Mouse (Mus musculus) forebrain, postnatal 0 days (tissue): Measurements from ENCODE around the gene Zfyve26. TPM values are rescaled to one million over a fixed set of nuclear protein-coding genes. Genes with fewer than 3 reads are reported as not detected.

Experiments used
- ATAC-seq: fragments of 200-750 bp; cut with Nextera tagmentation; 2 replicates; pipeline ENCODE4 v1.8.0; 2017; ENCODE audit warnings: mild to moderate bottlenecking, moderate library complexity
- DNase-seq: peaks from one replicate; pipeline ENCODE4 v3.0.0-alpha.2; 2015
- H3K27ac ChIP-seq: fragments of 300-500 bp; sonication (generic); 2 replicates; pipeline ENCODE4 v1.5.1; 2014; ENCODE audit warnings: low read depth, mild to moderate bottlenecking, antibody characterized with exemption, low read length, moderate library complexity, mixed read lengths
- H3K27me3 ChIP-seq: fragments of 300-500 bp; sonication (generic); 2 replicates; pipeline ENCODE4 v1.6.1; 2014; ENCODE audit warnings: mild to moderate bottlenecking, low read length, mixed read lengths; ENCODE audit not compliant: insufficient read depth
- H3K36me3 ChIP-seq: fragments of 300-500 bp; sonication (generic); 2 replicates; pipeline ENCODE4 v1.6.1; 2014; ENCODE audit warnings: mild to moderate bottlenecking, moderate library complexity; ENCODE audit not compliant: insufficient read depth
- H3K4me1 ChIP-seq: fragments of 300-500 bp; sonication (generic); 2 replicates; pipeline ENCODE4 v1.6.1; 2014; ENCODE audit warnings: antibody characterized with exemption; ENCODE audit not compliant: insufficient read depth
- H3K4me2 ChIP-seq: fragments of 300-500 bp; sonication (generic); 2 replicates; pipeline ENCODE4 v1.6.1; 2014; ENCODE audit warnings: low read depth, mild to moderate bottlenecking, moderate library complexity
- H3K4me3 ChIP-seq: fragments of 300-500 bp; sonication (generic); 2 replicates; pipeline ENCODE4 v1.5.1; 2014; ENCODE audit warnings: low read depth, low read length, mixed read lengths
- H3K9ac ChIP-seq: fragments of 300-500 bp; sonication (generic); 2 replicates; pipeline ENCODE4 v1.6.1; 2014; ENCODE audit warnings: mild to moderate bottlenecking
- H3K9me3 ChIP-seq: fragments of 300-500 bp; sonication (generic); 2 replicates; pipeline ENCODE4 v1.6.1; 2016; ENCODE audit warnings: low read length
- CTCF ChIP-seq: sonication (generic); IDR thresholded peaks from 2 replicates; pipeline ENCODE4 v1.5.1; 2016; ENCODE audit warnings: antibody characterized with exemption, control low read depth, low read depth
- WGBS: fragments of 180-500 bp; shearing (Covaris S2); extraction: QIAGEN DNeasy Blood & Tissue Kit; methylation state at CpG from one replicate; pipeline ENCODE4 v1.1.7; 2014; 5-methylcytosine and 5-hydroxymethylcytosine counted together
- polyA plus RNA-seq: library from polyadenylated mRNA; unstranded; fragments of >200 nt; fragmentation: Nextera tagmentation; extraction: Ambion mirVana; gene quantifications from 2 replicates; pipeline ENCODE4 v1.2.1, GENCODE M21; 2015
- total RNA-seq: library from RNA; depleted of rRNA; stranded (reverse); fragments of >200 nt; gene quantifications from 2 replicates; pipeline ENCODE4 v1.2.3, GENCODE M21; 2014

The Zfyve26 gene
- total and polyA plus RNA-seq, 2 experiments from 2014 or later: 4.4 to 25.2 TPM

DNA sequence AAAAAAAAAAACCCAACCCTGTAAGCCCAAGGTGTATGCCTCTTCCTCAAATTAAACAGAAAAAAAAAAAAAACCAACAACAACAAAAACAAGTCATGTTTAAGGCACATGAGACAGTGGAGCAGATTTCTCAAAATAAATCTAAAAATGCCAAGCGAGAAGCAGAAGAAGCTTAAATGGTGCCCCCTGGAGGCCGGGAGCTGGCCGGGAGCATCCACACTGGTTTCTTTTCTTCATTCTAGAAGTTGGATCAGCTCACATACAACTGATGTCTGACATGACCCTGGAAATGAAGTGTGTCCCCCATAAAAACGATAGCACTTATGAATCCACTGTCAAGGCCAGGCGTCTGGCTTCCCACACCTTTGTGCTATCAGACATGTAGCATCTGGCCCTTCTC, 35.1 kb downstream of the Zfyve26 start:
- Histone ChIP-seq H3K9me3 (no peaks in the 10 kb centered on the region), H3K36me3 (peaks cover 77% of the 10 kb centered on the region), H3K27me3 (no peaks in the 10 kb centered on the region), H3K4me2 (no peak overlapping the region), H3K4me3 (no peak overlapping the region), H3K9ac (no peak overlapping the region), H3K27ac (no peak overlapping the region), H3K4me1 (no peaks in the 10 kb centered on the region)
- DNase-seq (peak; percentile 33), ATAC-seq (no peak)
- peak; percentile 58 for TF ChIP-seq CTCF
- WGBS: 54% methylated on average over 5 of the region's 5 CpGs

DNA sequence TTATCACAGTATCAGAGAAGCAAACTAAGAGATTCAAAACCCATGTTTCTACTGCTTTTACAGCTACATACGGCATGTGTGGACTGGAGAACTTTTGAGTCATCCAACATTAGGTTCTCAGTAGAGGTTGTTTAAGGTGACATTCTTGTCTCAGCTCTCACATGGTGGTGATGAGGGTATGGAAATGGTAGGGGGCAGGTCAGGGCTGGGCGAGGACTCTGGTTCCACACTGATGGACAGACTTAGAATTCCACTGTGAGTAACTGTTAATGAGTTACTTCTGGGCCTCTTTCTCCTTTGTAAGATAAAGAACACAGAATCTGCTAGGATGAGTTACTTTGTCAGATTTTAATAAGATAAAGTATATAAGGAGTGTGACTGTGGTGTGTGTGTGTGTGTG, 36.0 kb downstream of the Zfyve26 start:
- no peak for ATAC-seq
- Histone ChIP-seq H3K36me3 (peaks cover 70% of the 10 kb centered on the region), H3K27me3 (no peaks in the 10 kb centered on the region), H3K27ac (no peak overlapping the region), H3K9me3 (no peaks in the 10 kb centered on the region), H3K4me1 (no peaks in the 10 kb centered on the region), H3K9ac (no peak overlapping the region), H3K4me3 (no peak overlapping the region), H3K4me2 (no peak overlapping the region)
- TF ChIP-seq CTCF: no peak
- 96% methylated on average over 2 of the region's 2 CpGs for WGBS
- DNase-seq: no peak

DNA sequence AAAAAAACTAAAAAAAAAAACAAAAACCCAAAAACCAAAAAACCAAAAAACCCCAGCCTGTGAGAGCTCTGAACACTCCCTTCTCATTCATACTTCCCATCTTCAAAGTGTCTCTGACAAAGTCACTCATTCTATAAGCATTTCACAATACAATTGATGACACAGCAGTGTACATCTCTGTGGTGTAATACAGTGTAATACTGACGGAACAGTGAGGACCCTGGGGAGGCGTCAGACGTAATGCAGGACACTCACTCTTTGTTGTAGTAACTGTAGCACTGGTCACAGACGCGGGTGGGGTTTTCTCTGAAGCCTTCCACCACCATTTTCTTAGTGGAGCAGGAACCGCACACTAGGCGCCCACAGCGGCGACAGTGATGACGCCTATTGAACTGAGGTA, 41.1 kb downstream of the Zfyve26 start:
- no peaks in the 10 kb centered on the region for H3K4me1 ChIP-seq
- ATAC-seq (no peak), DNase-seq (no peak)
- WGBS: 97% methylated on average over 10 of the region's 10 CpGs
- H3K4me3 ChIP-seq: no peak overlapping the region
- H3K36me3 ChIP-seq: peaks cover 72% of the 10 kb centered on the region
- H3K27me3 ChIP-seq: no peaks in the 10 kb centered on the region
- H3K27ac ChIP-seq: no peak overlapping the region
- no peak overlapping the region for H3K4me2 ChIP-seq
- TF ChIP-seq CTCF: no peak
- no peaks in the 10 kb centered on the region for H3K9me3 ChIP-seq
- no peak overlapping the region for H3K9ac ChIP-seq

DNA sequence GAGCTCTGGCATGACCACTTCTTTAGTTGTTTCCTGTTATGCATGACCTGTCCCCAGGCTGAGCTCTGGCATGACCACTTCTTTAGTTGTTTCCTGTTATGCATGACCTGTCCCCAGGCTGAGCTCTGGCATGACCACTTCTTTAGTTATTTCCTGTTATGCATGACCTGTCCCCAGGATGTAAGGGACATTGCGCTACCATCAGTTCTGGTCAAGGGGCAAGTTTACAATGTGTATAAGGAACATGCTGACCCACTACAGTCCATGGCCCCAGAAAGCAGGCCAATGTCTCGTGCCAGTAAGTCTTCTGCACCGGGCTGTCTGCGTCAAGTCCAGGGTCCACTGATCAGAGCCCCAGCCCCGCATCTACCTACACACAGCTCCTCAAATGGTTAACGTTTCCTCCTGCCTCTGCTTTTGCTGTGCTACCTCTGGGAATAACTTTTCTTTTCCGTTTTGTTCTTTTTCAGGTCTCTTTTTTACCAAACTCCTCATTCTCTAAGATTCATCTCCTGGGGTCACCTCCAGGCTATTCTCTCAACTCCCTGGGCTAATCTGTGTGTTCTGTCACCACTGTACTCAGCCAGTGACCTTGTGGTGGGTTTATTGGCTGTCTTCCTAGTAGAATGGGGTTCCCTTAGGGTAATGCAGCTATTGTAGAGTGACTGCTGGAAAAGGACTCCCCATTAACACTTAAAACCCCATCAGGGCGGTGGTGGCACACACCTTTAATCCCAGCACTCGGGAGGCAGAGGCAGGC, 42.6 kb downstream of the Zfyve26 start:
- Histone ChIP-seq H3K27me3 (no peaks in the 10 kb centered on the region), H3K4me1 (no peaks in the 10 kb centered on the region), H3K9me3 (no peaks in the 10 kb centered on the region), H3K27ac (no peak overlapping the region), H3K4me3 (no peak overlapping the region), H3K9ac (no peak overlapping the region), H3K4me2 (no peak overlapping the region), H3K36me3 (peaks cover 79% of the 10 kb centered on the region)
- no peak for ATAC-seq
- no peak for DNase-seq
- 96% methylated on average over 9 of the region's 9 CpGs for WGBS
- no peak for TF ChIP-seq CTCF

DNA sequence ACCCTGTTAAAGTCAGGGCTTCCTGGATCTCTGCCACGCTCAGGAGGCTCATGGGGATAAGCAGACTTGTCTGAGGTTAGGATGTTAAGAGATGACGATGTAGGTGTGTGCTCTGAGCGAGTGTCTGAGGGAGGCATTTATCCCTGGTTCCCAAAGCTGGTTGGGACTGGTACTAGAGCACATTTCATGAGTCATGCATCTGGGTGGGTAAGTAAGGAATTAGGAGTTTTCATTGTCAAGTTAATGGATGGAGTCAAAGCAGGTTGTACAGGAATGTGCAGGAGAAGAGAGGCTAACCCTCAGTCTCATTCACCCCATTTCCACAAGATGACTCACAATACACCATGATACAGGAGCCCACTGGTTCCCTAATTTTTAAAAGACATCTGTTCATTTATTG, 48.0 kb downstream of the Zfyve26 start:
- Histone ChIP-seq H3K4me3 (no peak overlapping the region), H3K9ac (no peak overlapping the region), H3K4me1 (no peaks in the 10 kb centered on the region), H3K27me3 (no peaks in the 10 kb centered on the region), H3K27ac (no peak overlapping the region), H3K9me3 (no peaks in the 10 kb centered on the region), H3K4me2 (no peak overlapping the region), H3K36me3 (peaks cover 82% of the 10 kb centered on the region)
- ATAC-seq (no peak), DNase-seq (no peak)
- no peak for TF ChIP-seq CTCF
- 83% methylated on average over 3 of the region's 3 CpGs for whole genome bisulfite sequencing

DNA sequence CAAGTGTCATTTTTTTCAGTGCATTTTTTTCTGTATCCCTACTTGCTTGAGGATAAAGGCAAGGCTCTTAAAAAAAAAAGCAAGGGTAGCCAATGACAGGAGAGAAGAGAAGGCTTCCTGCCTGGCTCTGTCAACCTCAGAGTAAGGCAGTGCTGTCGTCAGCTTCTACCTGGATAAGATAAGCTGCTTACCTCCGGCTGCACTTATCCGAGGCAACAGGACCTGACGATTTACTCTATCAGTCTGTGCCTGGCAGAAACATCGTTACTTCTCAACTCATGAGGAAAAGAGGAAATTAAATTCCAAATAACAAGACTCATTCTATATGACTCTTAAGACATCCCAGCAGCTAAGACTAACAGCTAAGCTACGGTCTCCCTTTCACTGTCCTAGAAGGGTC, 53.2 kb downstream of the Zfyve26 start:
- 93% methylated on average over 6 of the region's 6 CpGs for WGBS
- no peak for TF ChIP-seq CTCF
- Histone ChIP-seq H3K4me1 (no peaks in the 10 kb centered on the region), H3K27ac (no peak overlapping the region), H3K4me2 (no peak overlapping the region), H3K9me3 (no peaks in the 10 kb centered on the region), H3K36me3 (peaks cover 77% of the 10 kb centered on the region), H3K4me3 (no peak overlapping the region), H3K9ac (no peak overlapping the region), H3K27me3 (no peaks in the 10 kb centered on the region)
- ATAC-seq: no peak
- no peak for DNase-seq

DNA sequence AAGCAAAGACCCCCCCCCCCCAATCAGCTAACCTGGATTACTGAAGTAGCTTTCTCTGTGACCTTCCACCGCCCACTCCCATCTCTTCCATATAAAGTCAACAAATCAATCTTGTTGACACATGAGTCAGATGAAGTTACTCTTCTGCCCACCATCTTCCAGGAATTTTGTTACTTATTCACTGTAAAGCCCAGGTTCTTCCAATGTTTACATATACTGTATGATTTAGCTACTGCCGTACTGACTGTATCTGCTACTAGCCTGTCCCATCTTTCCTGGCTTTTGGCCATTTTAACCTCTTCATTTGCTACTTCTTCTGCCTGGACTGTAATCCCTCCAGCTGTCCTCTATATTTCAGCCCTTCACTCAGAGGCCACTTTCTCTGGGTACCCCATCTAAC, 54.1 kb downstream of the Zfyve26 start:
- 92% methylated on average over 2 of the region's 2 CpGs for WGBS
- no peak overlapping the region for H3K4me3 ChIP-seq
- H3K9ac ChIP-seq: no peak overlapping the region
- no peaks in the 10 kb centered on the region for H3K27me3 ChIP-seq
- DNase-seq (no peak), ATAC-seq (no peak)
- H3K9me3 ChIP-seq: no peaks in the 10 kb centered on the region
- no peak overlapping the region for H3K4me2 ChIP-seq
- no peak overlapping the region for H3K27ac ChIP-seq
- no peaks in the 10 kb centered on the region for H3K4me1 ChIP-seq
- no peak for TF ChIP-seq CTCF
- peaks cover 82% of the 10 kb centered on the region for H3K36me3 ChIP-seq
